ENCODE assay signal across 21 mouse cellular contexts in genomic region chr7:83635726-83636125, GRCm38 (mm10). TPM values are rescaled to one million over a fixed set of nuclear protein-coding genes. Genes with fewer than 3 reads are reported as not detected.
"Had no signal": no experiment of that assay in that cellular context is flagged by ENCODE, and none has a peak within 500 bp of the region (broad histone marks: within the 10 kb centered on the region; RNA-seq: fewer than 3 reads in every experiment).

No protein-coding gene starts in this region.

- DNase-seq: kidney, adult 11 months; kidney, adult 9 months; layer of hippocampus, adult 9-11 months; liver; liver, postnatal 0 days; lung, embryonic 14.5 days; right cerebral cortex, postnatal 25 days; spleen, adult 18-20 months; thymus, adult 18-20 months; thymus, postnatal 36 days had no signal

- H3K4me3 ChIP-seq: layer of hippocampus, adult 2 months; limb, embryonic 10.5 days; limb, embryonic 13.5 days; midbrain, embryonic 12.5 days; myocyte; neural tube, embryonic 13.5 days had no signal

- ATAC-seq: liver, postnatal 0 days; lung, postnatal 0 days had no signal

- H3K4me2 ChIP-seq: limb, embryonic 13.5 days; lung, embryonic 14.5 days; midbrain, embryonic 12.5 days; neural tube, embryonic 13.5 days had no signal

- H3K27me3 ChIP-seq: limb, embryonic 13.5 days; neural tube, embryonic 13.5 days had no signal

- H3K9ac ChIP-seq: limb, embryonic 13.5 days; liver, embryonic 14.5 days; liver, postnatal 0 days; lung, embryonic 14.5 days; midbrain, embryonic 12.5 days; neural tube, embryonic 13.5 days had no signal

- H3K9me3 ChIP-seq: limb, embryonic 10.5 days; limb, embryonic 13.5 days; midbrain, embryonic 12.5 days; neural tube, embryonic 13.5 days had no signal

- H3K27ac ChIP-seq: kidney, postnatal 0 days; layer of hippocampus, adult 2 months; limb, embryonic 10.5 days; limb, embryonic 13.5 days; liver, embryonic 14.5 days; macrophage; midbrain, embryonic 12.5 days; neural tube, embryonic 13.5 days had no signal

RNA-seq across cellular contexts. Expression of gene Tmc3, which starts 51.0 kb away (rescaled TPM):
- total RNA-seq: megakaryocyte, adult 5-6 weeks had no signal
- polyA plus RNA-seq: macrophage had no signal
